Mouse (Mus musculus) stomach, embryonic 14.5 days (tissue): ENCODE measurements around the gene Tbx15. TPM values are rescaled to one million over a fixed set of nuclear protein-coding genes. Genes with fewer than 3 reads are reported as not detected.

Experiments
- ATAC-seq: fragments of 200-750 bp; cut with Nextera tagmentation; 2 replicates; pipeline ENCODE4 v1.8.0; 2017; ENCODE audit warnings: low read depth, moderate TSS enrichment; ENCODE audit not compliant: insufficient number of reproducible peaks, insufficient read depth, low FRiP score
- H3K27ac ChIP-seq: fragments of 300-500 bp; sonication (generic); 2 replicates; pipeline ENCODE4 v1.5.1; 2014; ENCODE audit warnings: mild to moderate bottlenecking, low read length, moderate library complexity, mixed read lengths
- H3K27me3 ChIP-seq: fragments of 300-500 bp; sonication (generic); 2 replicates; pipeline ENCODE4 v1.6.1; 2014; ENCODE audit warnings: low read length, control low read depth, mixed read lengths; ENCODE audit not compliant: control insufficient read depth, insufficient read depth
- H3K36me3 ChIP-seq: fragments of 300-500 bp; sonication (generic); 2 replicates; pipeline ENCODE4 v1.6.1; 2014; ENCODE audit warnings: mild to moderate bottlenecking, control low read depth, low read length, moderate library complexity, mixed read lengths; ENCODE audit not compliant: control insufficient read depth, insufficient read depth
- H3K4me1 ChIP-seq: fragments of 300-500 bp; sonication (generic); 2 replicates; pipeline ENCODE4 v1.6.1; 2014; ENCODE audit warnings: low read length, control low read depth, mixed read lengths; ENCODE audit not compliant: control insufficient read depth, insufficient read depth
- H3K4me2 ChIP-seq: fragments of 300-500 bp; sonication (generic); replicated peaks from 2 replicates; pipeline ENCODE4 v1.6.1; 2014; ENCODE audit warnings: low read depth, low read length, control low read depth
- H3K4me3 ChIP-seq: fragments of 300-500 bp; sonication (generic); 2 replicates; pipeline ENCODE4 v1.5.1; 2014; ENCODE audit warnings: low read depth, low read length, control low read depth
- H3K9ac ChIP-seq: fragments of 300-500 bp; sonication (generic); replicated peaks from 2 replicates; pipeline ENCODE4 v1.6.1; 2014; ENCODE audit warnings: low read depth, mild to moderate bottlenecking, control low read depth, low read length, moderate library complexity, mixed read lengths
- H3K9me3 ChIP-seq: fragments of 300-500 bp; sonication (generic); 2 replicates; pipeline ENCODE4 v1.6.1; 2016; ENCODE audit warnings: low read depth, low read length, control low read depth; ENCODE audit not compliant: control insufficient read depth
- WGBS: fragments of 180-500 bp; shearing (Covaris S2); extraction: QIAGEN DNeasy Blood & Tissue Kit; methylation state at CpG from one replicate; pipeline ENCODE4 v1.1.7; 2014; 5-methylcytosine and 5-hydroxymethylcytosine counted together
- polyA plus RNA-seq: library from polyadenylated mRNA; unstranded; fragments of >200 nt; fragmentation: Nextera tagmentation; extraction: Ambion mirVana; gene quantifications from 2 replicates; pipeline ENCODE4 v1.2.1, GENCODE M21; 2014

Gene Tbx15
- polyA plus RNA-seq: 0.13 TPM in 1 of 2 replicates, not detected in the other

DNA sequence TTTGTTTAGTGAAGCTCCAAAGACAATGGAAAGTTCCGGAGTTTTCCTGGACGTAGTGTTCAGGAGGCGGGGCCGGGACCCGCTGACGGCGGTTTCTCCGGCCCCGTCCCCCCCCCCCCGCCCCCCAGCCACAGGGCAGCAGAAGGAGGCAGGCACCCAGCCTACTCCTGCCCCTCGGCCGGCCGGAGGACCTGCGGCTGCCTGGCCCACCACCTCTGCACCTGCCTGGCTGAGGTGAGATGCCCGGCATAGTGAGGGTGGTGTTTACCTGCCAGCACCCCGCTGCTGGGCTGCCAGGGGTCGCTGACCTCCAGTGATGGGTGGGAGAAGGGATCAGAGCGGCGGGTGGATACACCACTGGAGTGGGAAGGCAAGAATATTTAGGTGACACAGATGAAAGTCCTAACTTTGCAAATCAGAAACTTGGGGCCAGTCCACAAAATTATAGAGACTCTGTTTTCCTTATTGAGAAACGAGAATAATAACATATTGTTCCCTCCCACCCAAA lies at the start of gene Tbx15:
Tbx15 (plus strand) TSS at position 169 of the 508 bp plus-strand sequence.
- Histone ChIP-seq H3K4me1 (no peaks in the 10 kb centered on the region), H3K4me2 (no peak within 1 kb of the TSS), H3K27me3 (peaks cover 74% of the 10 kb centered on the region), H3K36me3 (no peaks in the 10 kb centered on the region), H3K4me3 (no peak within 1 kb of the TSS), H3K9ac (no peak within 1 kb of the TSS), H3K27ac (no peak within 1 kb of the TSS), H3K9me3 (no peaks in the 10 kb centered on the region)
- under 1% methylated on average over 20 of the region's 20 CpGs for WGBS
- 0 out of 2 replicates have a peak, but pooled peaks have one; percentile 33 for ATAC-seq

DNA sequence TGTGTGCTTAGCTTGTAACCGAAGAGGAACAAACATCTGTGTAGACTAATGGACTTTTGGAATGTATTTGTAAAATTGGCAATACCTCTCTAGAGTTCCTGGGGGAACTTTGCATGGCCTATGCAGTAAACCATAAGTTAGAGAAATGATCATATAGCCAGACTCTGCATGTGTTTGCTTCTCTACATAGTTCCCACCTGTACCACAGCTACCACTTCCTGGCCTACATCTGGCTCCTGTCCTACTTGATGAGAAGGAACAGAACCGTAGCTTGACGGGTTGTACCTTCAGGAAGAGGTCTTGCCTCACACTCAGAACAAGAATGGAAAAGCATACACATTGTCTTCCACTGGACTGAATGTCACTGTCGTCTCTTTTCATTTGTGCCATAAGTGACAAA lies 46.6 kb upstream of the Tbx15 start:
- Histone ChIP-seq H3K27me3 (no peaks in the 10 kb centered on the region), H3K9me3 (no peaks in the 10 kb centered on the region), H3K36me3 (no peaks in the 10 kb centered on the region), H3K4me1 (no peaks in the 10 kb centered on the region), H3K27ac (no peak overlapping the region), H3K9ac (no peak overlapping the region), H3K4me3 (no peak overlapping the region), H3K4me2 (no peak overlapping the region)
- no peak for ATAC-seq
- WGBS: 70% methylated on average over 4 of the region's 4 CpGs

DNA sequence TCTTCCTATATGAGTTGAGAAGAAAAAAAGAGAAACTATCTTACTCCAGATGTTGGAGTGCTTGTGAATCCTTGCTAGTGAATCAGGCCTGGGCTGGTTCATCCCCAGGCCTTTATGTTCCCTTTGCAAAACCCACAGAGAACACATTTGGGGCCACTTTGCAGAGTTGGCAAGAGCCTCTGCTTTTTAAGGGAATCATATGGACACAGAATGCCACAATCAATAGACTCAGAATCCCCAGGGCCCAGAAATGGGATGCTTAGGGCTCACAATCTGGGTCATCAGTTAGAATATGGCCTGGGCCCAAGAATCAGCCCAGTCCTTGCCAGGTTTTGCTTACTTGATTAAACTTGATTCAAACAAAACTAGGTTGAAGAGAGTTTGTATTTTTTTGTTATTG lies 36.9 kb upstream of the Tbx15 start:
- ATAC-seq: no peak
- Histone ChIP-seq H3K27me3 (no peaks in the 10 kb centered on the region), H3K9me3 (no peaks in the 10 kb centered on the region), H3K36me3 (no peaks in the 10 kb centered on the region), H3K27ac (no peak overlapping the region), H3K4me2 (no peak overlapping the region), H3K4me3 (no peak overlapping the region), H3K9ac (no peak overlapping the region), H3K4me1 (no peaks in the 10 kb centered on the region)

DNA sequence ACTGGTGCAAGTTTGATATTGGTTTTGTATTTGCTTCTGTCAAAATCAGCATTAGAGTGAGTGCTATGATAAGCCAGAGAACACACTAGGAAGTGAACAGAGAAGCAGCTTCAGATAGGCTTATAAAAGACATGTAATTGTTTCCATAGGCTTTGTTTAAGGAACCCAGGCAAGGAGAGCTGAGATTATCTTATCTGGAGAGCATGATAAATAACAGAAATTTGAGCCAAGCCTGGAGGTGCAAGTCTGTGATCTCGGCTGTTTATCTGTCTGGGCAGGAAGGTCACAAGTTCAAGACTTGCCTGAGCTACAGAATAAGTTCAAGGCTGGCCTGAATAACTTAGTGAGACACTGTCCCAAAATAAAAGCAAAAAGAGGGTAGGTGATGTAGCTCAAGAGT lies 31.8 kb upstream of the Tbx15 start:
- WGBS: 16% methylated on average over 1 of the region's 1 CpGs
- H3K4me1 ChIP-seq: peaks cover 5% of the 10 kb centered on the region; the same call in 1 of the 2 replicates

DNA sequence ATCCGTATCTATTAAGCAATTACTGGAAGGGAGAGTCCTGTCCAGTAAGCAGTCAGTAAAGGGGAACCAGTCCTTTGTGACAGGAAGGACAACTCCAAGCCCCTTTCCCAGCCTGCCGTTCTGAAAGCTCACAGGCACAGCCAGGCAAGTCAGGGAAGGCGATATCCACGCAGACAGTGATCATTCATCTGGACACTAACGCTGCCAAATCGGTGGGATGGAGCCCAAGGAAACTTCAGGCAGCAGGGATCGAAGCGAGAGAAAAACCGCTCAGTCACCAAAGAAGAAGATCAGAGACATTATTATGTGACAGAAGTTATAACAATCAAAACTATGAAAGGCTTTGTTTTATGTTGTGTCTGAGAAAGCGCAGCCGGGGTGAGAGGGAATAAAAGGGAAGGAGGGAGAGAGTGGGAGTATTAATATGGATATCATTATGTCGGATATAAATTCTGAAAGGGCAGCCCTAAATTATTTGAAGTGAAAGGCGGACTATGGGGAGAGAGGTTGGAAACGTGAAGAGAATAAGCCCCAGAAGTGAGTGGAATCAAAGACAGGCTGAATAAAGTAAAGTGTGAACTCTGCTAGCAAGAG lies 29.0 kb upstream of the Tbx15 start:
- Histone ChIP-seq H3K4me2 (no peak overlapping the region), H3K27me3 (no peaks in the 10 kb centered on the region), H3K4me1 (peaks cover 5% of the 10 kb centered on the region; the same call in 1 of the 2 replicates), H3K27ac (no peak overlapping the region), H3K9me3 (no peaks in the 10 kb centered on the region), H3K36me3 (no peaks in the 10 kb centered on the region), H3K4me3 (no peak overlapping the region), H3K9ac (no peak overlapping the region)
- ATAC-seq: no peak
- 30% methylated on average over 14 of the region's 14 CpGs for WGBS

More for the DNA sequence above, 31.8 kb upstream of the Tbx15 start:
- H3K4me3 ChIP-seq: no peak overlapping the region
- H3K9ac ChIP-seq: no peak overlapping the region
- no peaks in the 10 kb centered on the region for H3K9me3 ChIP-seq
- H3K27me3 ChIP-seq: no peaks in the 10 kb centered on the region
- no peak overlapping the region for H3K4me2 ChIP-seq
- H3K36me3 ChIP-seq: no peaks in the 10 kb centered on the region
- no peak overlapping the region for H3K27ac ChIP-seq
- ATAC-seq: no peak

DNA sequence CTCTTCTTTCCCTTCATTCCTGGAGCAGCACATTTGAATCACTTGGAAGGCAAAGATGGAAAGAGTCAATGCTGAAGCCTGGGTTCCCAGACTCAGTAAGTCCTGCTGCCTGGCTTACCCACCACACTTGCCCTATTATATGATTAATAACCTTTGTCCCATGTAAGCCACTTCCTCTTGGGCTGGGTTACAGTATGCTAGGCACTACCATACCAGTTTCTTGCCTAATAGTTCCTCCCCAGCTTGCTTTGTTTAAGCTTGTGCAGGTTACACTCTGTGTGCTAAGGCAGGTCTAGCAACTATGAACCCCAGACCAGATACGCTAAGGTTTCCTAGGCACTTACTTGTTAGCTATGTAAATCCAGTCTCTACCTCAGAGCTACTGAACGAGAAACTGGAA lies 12.4 kb upstream of the Tbx15 start:
- no peaks in the 10 kb centered on the region for H3K4me1 ChIP-seq
- no peaks in the 10 kb centered on the region for H3K36me3 ChIP-seq
- 68% methylated on average over 2 of the region's 2 CpGs for WGBS
- H3K4me2 ChIP-seq: no peak overlapping the region
- no peak for ATAC-seq
- no peaks in the 10 kb centered on the region for H3K9me3 ChIP-seq
- H3K27ac ChIP-seq: no peak overlapping the region
- H3K27me3 ChIP-seq: 0 out of 2 replicates have a peak, but pooled peaks cover 4% of the 10 kb centered on the region
- H3K9ac ChIP-seq: no peak overlapping the region
- no peak overlapping the region for H3K4me3 ChIP-seq

DNA sequence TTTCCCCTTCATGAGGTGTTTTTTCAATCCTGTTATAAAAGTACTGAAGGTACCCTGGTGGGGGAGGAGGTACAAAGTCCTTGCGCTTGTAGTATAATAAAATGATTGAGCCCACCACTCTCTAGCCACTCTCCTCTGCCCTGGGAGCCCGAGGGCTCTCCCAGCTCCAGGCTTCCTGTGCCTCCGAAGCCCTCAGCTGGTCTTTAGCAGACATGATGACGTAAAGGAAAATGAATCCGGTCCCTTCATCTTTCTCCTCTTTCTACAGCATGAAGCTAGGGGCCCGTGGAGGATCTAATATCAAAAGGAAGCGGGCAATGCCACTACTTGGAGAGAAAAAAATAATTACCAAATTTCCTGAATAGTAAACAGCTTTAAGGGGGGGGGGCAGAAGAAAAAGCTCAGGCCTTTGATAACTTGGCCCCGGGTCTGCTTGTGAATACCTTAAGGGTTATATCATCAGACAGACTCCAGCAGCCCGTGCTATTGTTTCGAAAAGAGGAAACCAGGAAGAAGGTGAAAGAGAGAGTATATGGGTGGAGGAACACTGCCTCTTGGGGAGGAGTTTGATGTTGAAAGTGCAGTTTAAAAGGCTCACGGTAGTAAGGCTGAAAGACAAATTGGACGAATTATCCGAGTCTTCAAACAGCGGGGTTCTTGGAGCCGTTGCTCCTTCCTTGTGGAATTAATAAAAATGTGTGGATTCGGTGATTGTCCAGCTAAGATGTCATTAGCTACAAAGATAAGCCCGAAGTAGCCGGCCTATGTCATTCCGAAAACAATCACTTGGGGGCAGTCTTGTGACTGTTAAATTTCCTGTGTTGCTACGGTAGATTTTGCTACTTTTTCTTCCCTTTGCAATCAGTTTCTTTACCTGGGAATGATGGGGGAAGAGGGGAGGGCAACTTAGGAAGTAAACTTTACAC lies 6.5 kb upstream of the Tbx15 start:
- Histone ChIP-seq H3K27me3 (peaks cover 39% of the 10 kb centered on the region), H3K27ac (no peak overlapping the region), H3K4me1 (no peaks in the 10 kb centered on the region; the same call in 1 of the 2 replicates), H3K9me3 (no peaks in the 10 kb centered on the region), H3K9ac (no peak overlapping the region), H3K4me2 (peak overlapping the region; percentile 11; the same call in 1 of the 2 replicates), H3K36me3 (no peaks in the 10 kb centered on the region), H3K4me3 (peak overlapping the region; percentile 12; the same call in 1 of the 2 replicates)
- no peak for ATAC-seq
- WGBS: 9% methylated on average over 20 of the region's 20 CpGs

DNA sequence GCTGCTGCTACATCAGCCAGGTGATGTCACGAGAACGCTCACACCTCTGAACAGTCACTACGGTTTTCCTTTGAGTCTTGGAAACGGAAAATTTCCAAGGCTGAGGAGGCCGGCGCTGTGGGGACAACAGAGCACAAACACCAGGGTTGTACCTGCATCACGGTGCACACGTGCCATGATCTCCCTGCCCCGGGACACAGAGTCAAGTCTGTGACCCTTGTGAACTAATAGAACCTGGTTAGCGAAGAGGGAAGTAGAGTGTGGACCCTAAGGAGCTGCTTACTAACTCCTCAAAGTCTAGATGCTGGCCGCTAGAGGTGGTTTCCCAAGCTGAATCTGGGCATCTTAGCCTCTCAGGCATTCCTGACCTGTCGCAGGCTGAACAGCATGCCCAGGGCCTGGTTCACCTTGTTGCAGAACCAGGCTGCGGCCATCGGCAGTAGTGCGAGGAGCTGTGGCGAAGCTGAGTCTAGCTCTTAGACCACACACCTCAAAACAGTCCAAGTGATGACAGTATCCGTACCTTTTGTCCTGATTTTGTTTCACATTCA lies 5.8 kb upstream of the Tbx15 start:
- 5% methylated on average over 17 of the region's 17 CpGs for WGBS
- no peak overlapping the region for H3K9ac ChIP-seq
- no peaks in the 10 kb centered on the region; the same call in 1 of the 2 replicates for H3K4me1 ChIP-seq
- H3K9me3 ChIP-seq: no peaks in the 10 kb centered on the region
- 0 out of 2 replicates have a peak, but pooled peaks have one; percentile 49 for ATAC-seq
- H3K36me3 ChIP-seq: no peaks in the 10 kb centered on the region
- no peak overlapping the region; the same call in 1 of the 2 replicates for H3K4me2 ChIP-seq
- H3K27me3 ChIP-seq: peaks cover 46% of the 10 kb centered on the region
- peak overlapping the region; percentile 12; the same call in 1 of the 2 replicates for H3K4me3 ChIP-seq
- no peak overlapping the region for H3K27ac ChIP-seq
